Mouse (Mus musculus) heart, embryonic 16.5 days (tissue): ENCODE results near the gene Cops9. TPM values are rescaled to one million over a fixed set of nuclear protein-coding genes. Genes with fewer than 3 reads are reported as not detected.

ENCODE experiments used
- ATAC-seq: fragments of 200-750 bp; cut with Nextera tagmentation; replicated peaks from 2 replicates; pipeline ENCODE4 v1.8.0; 2017; ENCODE audit warnings: moderate number of reproducible peaks; ENCODE audit not compliant: insufficient read depth, low FRiP score; ENCODE audit errors: extremely low read depth
- H3K27ac ChIP-seq: fragments of 300-500 bp; sonication (generic); 2 replicates; pipeline ENCODE4 v1.5.1; 2014; ENCODE audit warnings: mild to moderate bottlenecking, low read length, control low read depth, moderate library complexity
- H3K27me3 ChIP-seq: fragments of 300-500 bp; sonication (generic); 2 replicates; pipeline ENCODE4 v1.6.1; 2014; ENCODE audit warnings: low read length, mixed read lengths; ENCODE audit not compliant: control insufficient read depth, insufficient read depth
- H3K36me3 ChIP-seq: fragments of 300-500 bp; sonication (generic); 2 replicates; pipeline ENCODE4 v1.6.1; 2014; ENCODE audit not compliant: control insufficient read depth, insufficient read depth
- H3K4me1 ChIP-seq: fragments of 300-500 bp; sonication (generic); 2 replicates; pipeline ENCODE4 v1.6.1; 2014; ENCODE audit warnings: low read length, mixed read lengths; ENCODE audit not compliant: control insufficient read depth, insufficient read depth
- H3K4me2 ChIP-seq: fragments of 300-500 bp; sonication (generic); 2 replicates; pipeline ENCODE4 v1.6.1; 2014; ENCODE audit warnings: low read depth, mild to moderate bottlenecking, control low read depth, low read length
- H3K4me3 ChIP-seq: fragments of 300-500 bp; sonication (generic); 2 replicates; pipeline ENCODE4 v1.5.1; 2014; ENCODE audit warnings: mild to moderate bottlenecking, control low read depth, low read length
- H3K9ac ChIP-seq: fragments of 300-500 bp; sonication (generic); 2 replicates; pipeline ENCODE4 v1.6.1; 2014; ENCODE audit warnings: low read length, control low read depth
- H3K9me3 ChIP-seq: fragments of 300-500 bp; sonication (generic); replicated peaks from 2 replicates; pipeline ENCODE4 v1.6.1; 2016; ENCODE audit warnings: low read length; ENCODE audit not compliant: control insufficient read depth
- WGBS: fragments of 180-500 bp; shearing (Covaris S2); extraction: QIAGEN DNeasy Blood & Tissue Kit; methylation state at CpG from one replicate; pipeline ENCODE4 v1.1.7; 2014; 5-methylcytosine and 5-hydroxymethylcytosine counted together
- polyA plus RNA-seq: library from polyadenylated mRNA; unstranded; fragments of >200 nt; fragmentation: Nextera tagmentation; extraction: Ambion mirVana; gene quantifications from 2 replicates; pipeline ENCODE4 v1.2.1, GENCODE M21; 2015

The Cops9 gene
- polyA plus RNA-seq = 342 and 383 TPM in 2 replicates

GRCm38 (mm10) chr1:92641514-92642272, at the start of gene Cops9:
TSS of gene Cops9 (minus strand) at chr1:92641985.
- Histone ChIP-seq H3K36me3 (peaks cover 8% of the 10 kb centered on the region), H3K27me3 (no peaks in the 10 kb centered on the region), H3K4me1 (peaks cover 17% of the 10 kb centered on the region), H3K9me3 (no peaks in the 10 kb centered on the region), H3K9ac (peak within 1 kb of the TSS; percentile 90), H3K4me3 (peak within 1 kb of the TSS; percentile 80), H3K4me2 (peak within 1 kb of the TSS; percentile 96), H3K27ac (peak within 1 kb of the TSS; percentile 48)
- ATAC-seq = peak; percentile 94
- 3% methylated on average over 50 of the region's 50 CpGs for WGBS

GRCm38 (mm10) chr1:92691166-92691844, 49.5 kb upstream of the Cops9 start:
- ATAC-seq = no peak
- H3K27me3 ChIP-seq = no peaks in the 10 kb centered on the region
- H3K4me3 ChIP-seq = no peak overlapping the region
- H3K9me3 ChIP-seq = no peaks in the 10 kb centered on the region
- H3K36me3 ChIP-seq = no peaks in the 10 kb centered on the region
- no peak overlapping the region for H3K9ac ChIP-seq
- H3K4me2 ChIP-seq = no peak overlapping the region
- no peak overlapping the region for H3K27ac ChIP-seq
- no peaks in the 10 kb centered on the region for H3K4me1 ChIP-seq
- WGBS = 77% methylated on average over 3 of the region's 3 CpGs

DNA sequence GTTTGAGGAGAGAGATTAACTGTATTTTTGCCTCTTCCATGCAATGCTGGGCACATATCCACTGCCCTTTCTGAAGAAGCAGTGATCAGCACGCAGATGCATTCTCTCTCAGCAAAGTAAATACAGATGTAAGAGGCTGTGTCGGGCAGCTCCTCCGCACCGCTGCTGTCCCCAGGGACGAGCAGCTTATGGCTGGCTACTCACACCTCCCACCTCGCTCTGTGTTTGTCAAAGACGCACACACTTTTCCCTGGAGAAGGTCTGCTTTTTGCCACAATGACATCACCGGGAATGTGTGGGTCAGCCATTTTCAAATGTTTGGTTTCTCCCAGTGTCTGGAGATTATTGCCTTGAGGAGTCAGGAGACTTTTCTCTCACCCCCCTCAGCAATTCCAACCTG, 45.2 kb upstream of the Cops9 start:
- H3K4me2 ChIP-seq = no peak overlapping the region
- H3K4me3 ChIP-seq = no peak overlapping the region
- no peaks in the 10 kb centered on the region for H3K36me3 ChIP-seq
- no peak overlapping the region for H3K9ac ChIP-seq
- no peaks in the 10 kb centered on the region for H3K27me3 ChIP-seq
- no peak overlapping the region for H3K27ac ChIP-seq
- no peaks in the 10 kb centered on the region for H3K9me3 ChIP-seq
- ATAC-seq = no peak
- H3K4me1 ChIP-seq = no peaks in the 10 kb centered on the region
- WGBS = 45% methylated on average over 8 of the region's 8 CpGs

DNA sequence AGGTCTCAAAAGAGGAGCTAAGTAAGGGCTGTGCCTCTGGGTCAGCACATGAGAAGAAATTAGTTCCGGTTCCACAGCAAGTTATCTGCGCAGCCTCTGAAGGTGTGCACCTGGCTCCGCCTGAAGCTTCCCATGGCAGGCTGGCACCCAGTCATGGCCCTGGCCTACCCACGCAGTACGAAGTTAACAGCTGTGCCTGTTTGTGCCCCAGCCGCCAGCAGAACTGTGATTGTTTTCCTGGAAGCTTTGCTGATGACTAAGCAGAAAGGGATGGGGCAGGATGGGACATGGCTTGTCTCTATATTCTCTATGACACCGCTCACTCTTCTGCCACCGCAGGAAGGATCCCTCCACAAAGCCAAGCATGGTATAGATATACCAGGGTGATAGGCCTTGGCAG, 41.4 kb upstream of the Cops9 start:
- no peak for ATAC-seq
- Histone ChIP-seq H3K9ac (no peak overlapping the region), H3K4me1 (no peaks in the 10 kb centered on the region), H3K4me2 (no peak overlapping the region), H3K4me3 (no peak overlapping the region), H3K9me3 (no peaks in the 10 kb centered on the region), H3K36me3 (no peaks in the 10 kb centered on the region), H3K27me3 (0 out of 2 replicates have a peak, but pooled peaks cover 2% of the 10 kb centered on the region), H3K27ac (no peak overlapping the region)
- WGBS = 86% methylated on average over 8 of the region's 8 CpGs

GRCm38 (mm10) chr1:92680668-92681603, 39.2 kb upstream of the Cops9 start:
- ATAC-seq = no peak
- H3K4me1 ChIP-seq = peaks cover 5% of the 10 kb centered on the region
- 46% methylated on average over 16 of the region's 16 CpGs for WGBS
- no peaks in the 10 kb centered on the region for H3K36me3 ChIP-seq
- H3K27ac ChIP-seq = no peak overlapping the region
- peak overlapping the region; percentile 13; the same call in 1 of the 2 replicates for H3K4me2 ChIP-seq
- 0 out of 2 replicates have a peak, but pooled peaks cover 2% of the 10 kb centered on the region for H3K27me3 ChIP-seq
- no peaks in the 10 kb centered on the region for H3K9me3 ChIP-seq
- no peak overlapping the region for H3K4me3 ChIP-seq
- H3K9ac ChIP-seq = no peak overlapping the region

DNA sequence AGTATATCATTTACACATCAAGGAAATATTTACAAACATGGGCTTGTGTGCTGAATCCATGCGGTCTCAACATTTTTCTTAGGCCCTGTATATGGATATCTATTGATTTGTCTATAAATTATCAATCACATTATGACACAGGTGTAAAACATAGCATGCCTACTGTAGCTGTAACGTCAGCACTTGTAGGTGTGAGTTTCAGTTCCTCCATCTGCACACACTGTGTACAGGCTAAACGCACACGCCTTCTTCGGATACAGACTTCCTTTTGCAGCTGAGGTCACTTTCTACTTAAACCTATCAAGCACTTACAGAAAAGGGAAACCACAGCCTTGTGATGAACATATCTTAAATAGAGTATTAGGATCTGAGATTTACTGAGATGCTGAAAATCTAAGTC, 37.0 kb upstream of the Cops9 start:
- Histone ChIP-seq H3K4me2 (no peak overlapping the region), H3K27ac (no peak overlapping the region), H3K9me3 (no peaks in the 10 kb centered on the region), H3K9ac (no peak overlapping the region), H3K27me3 (0 out of 2 replicates have a peak, but pooled peaks cover 2% of the 10 kb centered on the region), H3K36me3 (no peaks in the 10 kb centered on the region), H3K4me3 (no peak overlapping the region), H3K4me1 (peaks cover 5% of the 10 kb centered on the region)
- no peak for ATAC-seq
- 85% methylated on average over 5 of the region's 5 CpGs for WGBS

GRCm38 (mm10) chr1:92676676-92676975, 34.8 kb upstream of the Cops9 start:
- H3K4me3 ChIP-seq = no peak overlapping the region
- H3K27me3 ChIP-seq = peaks cover 2% of the 10 kb centered on the region; the same call in 1 of the 2 replicates
- ATAC-seq = no peak
- no peak overlapping the region for H3K27ac ChIP-seq
- H3K9me3 ChIP-seq = no peaks in the 10 kb centered on the region
- WGBS = 88% methylated on average over 3 of the region's 3 CpGs
- H3K9ac ChIP-seq = no peak overlapping the region
- peaks cover 5% of the 10 kb centered on the region for H3K4me1 ChIP-seq
- H3K36me3 ChIP-seq = no peaks in the 10 kb centered on the region
- H3K4me2 ChIP-seq = no peak overlapping the region

- Histone ChIP-seq H3K27ac (no peak overlapping the region), H3K4me2 (no peak overlapping the region), H3K9ac (no peak overlapping the region), H3K9me3 (no peaks in the 10 kb centered on the region), H3K4me3 (no peak overlapping the region), H3K36me3 (no peaks in the 10 kb centered on the region), H3K27me3 (peaks cover 2% of the 10 kb centered on the region; the same call in 1 of the 2 replicates), H3K4me1 (peaks cover 5% of the 10 kb centered on the region)
- WGBS = 60% methylated on average over 10 of the region's 10 CpGs
- no peak for ATAC-seq
Measured at GRCm38 (mm10) chr1:92675932-92676675, 34.3 kb upstream of the Cops9 start.
